Mouse (Mus musculus): ENCODE data around the gene Hemgn.

DNA sequence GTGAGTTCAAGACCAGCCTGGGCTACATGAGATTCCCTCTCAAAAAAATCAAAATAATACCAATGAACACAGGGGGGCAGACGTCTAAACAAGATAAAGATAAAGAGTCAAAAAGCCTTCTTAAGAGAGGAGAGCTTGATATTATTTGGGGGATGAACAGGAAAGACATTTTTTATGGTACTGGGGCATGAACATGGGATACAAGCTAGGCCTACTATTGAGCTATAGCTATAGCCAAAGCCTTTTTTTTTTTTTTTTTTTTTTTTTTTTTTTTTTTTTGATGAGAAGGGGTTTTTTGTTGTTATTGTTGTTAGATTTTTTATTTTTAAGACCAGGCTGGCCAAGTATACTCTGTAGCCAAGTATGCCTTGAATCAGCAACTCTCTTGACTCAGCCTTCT lies 1.2 kb downstream of the Hemgn start:
- TF ChIP-seq POLR2A (IDR thresholded peaks at IDR 0.05; ENCODE audit: extremely low read depth, insufficient read depth, low read length) (no peak), CTCF (IDR thresholded peaks at IDR 0.05; ENCODE audit: low read depth, low read length) (no peak)
